Mouse (Mus musculus): ENCODE results near the gene Lrp2.

- TF ChIP-seq CTCF (IDR thresholded peaks at IDR 0.05) (no peak), EP300 (IDR thresholded peaks at IDR 0.05; ENCODE audit: insufficient read depth, low read depth, low read length) (no peak)
Measured at GRCm38 (mm10) chr2:69376780-69377179, 209.1 kb downstream of the Lrp2 start.

Measured in heart, adult 2 months (tissue).